Mouse (Mus musculus) heart, adult 8-10 months (tissue): ENCODE data around the gene Gm12695. TPM values are rescaled to one million over a fixed set of nuclear protein-coding genes. Genes with fewer than 3 reads are reported as not detected.

Experiments
- DNase-seq: peaks from one replicate; pipeline ENCODE4 v3.0.0; 2022; ENCODE audit warnings: low spot score
- total RNA-seq, 4 experiments: library from RNA; stranded (reverse); gene quantifications; 2 replicates each; pipeline ENCODE4 v1.2.4; 2022

Gm12695 gene
- total RNA-seq, 4 experiments from 2014 or later = not detected

- no peak for DNase-seq
Measured at GRCm38 (mm10) chr4:96698218-96698561, 86.8 kb downstream of the Gm12695 start.

GRCm38 (mm10) chr4:96697511-96698217, 87.3 kb downstream of the Gm12695 start:
- DNase-seq = no peak

GRCm38 (mm10) chr4:96696614-96697360, 88.2 kb downstream of the Gm12695 start:
- DNase-seq = no peak

GRCm38 (mm10) chr4:96687358-96687803, 97.6 kb downstream of the Gm12695 start:
- DNase-seq = no peak

GRCm38 (mm10) chr4:96683474-96683873, 101.5 kb downstream of the Gm12695 start:
- DNase-seq = peak; percentile 26

GRCm38 (mm10) chr4:96680966-96681365, 104.0 kb downstream of the Gm12695 start:
- DNase-seq = no peak

GRCm38 (mm10) chr4:96680233-96680632, 104.8 kb downstream of the Gm12695 start:
- DNase-seq = peak; percentile 17

Other genes with a start within 250 kb of the Gm12695 start
- 1 to 10 TPM; 2.4 to 3.9 (median 3.1) TPM for gene Cyp2j6, start 231.5 kb downstream of the Gm12695 start, total RNA-seq
- gene Cyp2j9, start 193.6 kb downstream of the Gm12695 start, total RNA-seq = 1 to 10 TPM; 1.3 to 1.8 (median 1.5) TPM
- gene Cyp2j5, start 121.0 kb downstream of the Gm12695 start, total RNA-seq = not detected